Mouse (Mus musculus) frontal cortex, adult 2 months (tissue): ENCODE measurements around the gene Sesn3. TPM values are rescaled to one million over a fixed set of nuclear protein-coding genes. Genes with fewer than 3 reads are reported as not detected.
A peak's percentile ranks its signal among the peaks of the same experiment; 100 is the strongest.

Experiments used
- DNase-seq, 2 experiments: peaks; one replicate each; pipeline ENCODE4 v3.0.0; 2022; ENCODE audit warnings: low spot score in 1 of 2; ENCODE audit errors: extremely low spot score in 1 of 2
- polyA plus RNA-seq: library from polyadenylated mRNA; depleted of rRNA; stranded (reverse); fragments of >200 nt; gene quantifications from 2 replicates; pipeline ENCODE4 v1.2.3, GENCODE M21; 2012

Gene Sesn3
- polyA plus RNA-seq, 1 experiment: 38.3 TPM

- DNase-seq: no peak
Measured at GRCm38 (mm10) chr9:14349380-14349779, 74.5 kb downstream of the Sesn3 start.

GRCm38 (mm10) chr9:14350787-14351186 is 75.9 kb downstream of the Sesn3 start:
- DNase-seq: no peak

- no peak for DNase-seq
Measured at GRCm38 (mm10) chr9:14352337-14352736, 77.5 kb downstream of the Sesn3 start.

DNA sequence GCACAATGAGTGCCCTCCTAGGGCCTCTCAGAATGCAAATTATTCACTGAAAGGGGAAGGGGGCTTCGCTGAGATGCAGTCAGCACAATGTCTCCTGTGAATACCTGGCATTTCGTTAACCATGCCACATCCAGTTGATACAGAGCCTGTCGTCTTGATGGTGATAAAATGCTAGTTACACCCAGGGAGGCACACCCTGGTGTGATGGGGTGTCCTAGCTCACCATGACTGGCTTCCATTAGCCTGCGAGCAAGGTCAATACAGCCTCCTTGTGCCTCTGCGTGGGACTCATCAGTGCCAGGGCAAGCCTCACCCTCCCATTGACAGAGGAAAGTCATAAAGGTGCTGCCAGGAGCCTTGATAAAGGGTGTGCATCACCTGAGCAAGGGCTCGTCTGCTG is 80.0 kb downstream of the Sesn3 start:
- DNase-seq: no peak

DNA sequence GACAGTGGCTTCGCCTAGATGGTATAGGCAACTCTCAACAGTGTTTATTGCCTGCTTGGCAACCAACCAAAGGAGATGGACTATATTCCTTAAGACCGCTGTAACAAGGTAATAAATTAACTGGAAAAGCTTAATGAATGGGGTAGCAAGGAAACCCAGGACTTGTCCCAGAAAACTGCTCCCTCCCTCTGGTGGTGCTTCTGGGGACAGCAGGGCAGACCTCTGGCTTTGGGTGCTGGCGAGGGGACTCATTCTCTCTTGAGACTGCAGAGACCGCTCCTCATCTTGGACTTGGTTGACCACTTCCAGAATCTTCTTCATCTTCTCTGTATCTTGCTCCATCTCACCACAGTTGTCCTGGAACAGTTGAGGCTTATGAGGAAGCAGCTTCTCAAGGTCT is 82.2 kb downstream of the Sesn3 start:
- no peak for DNase-seq

- no peak for DNase-seq
Measured at GRCm38 (mm10) chr9:14362068-14362768, 87.4 kb downstream of the Sesn3 start.

- no peak for DNase-seq
Measured at GRCm38 (mm10) chr9:14363540-14363939, 88.7 kb downstream of the Sesn3 start.

GRCm38 (mm10) chr9:14364719-14365118 is 89.9 kb downstream of the Sesn3 start:
- DNase-seq: no peak

- DNase-seq: no peak
Measured at GRCm38 (mm10) chr9:14365481-14366125, 90.7 kb downstream of the Sesn3 start.

DNA sequence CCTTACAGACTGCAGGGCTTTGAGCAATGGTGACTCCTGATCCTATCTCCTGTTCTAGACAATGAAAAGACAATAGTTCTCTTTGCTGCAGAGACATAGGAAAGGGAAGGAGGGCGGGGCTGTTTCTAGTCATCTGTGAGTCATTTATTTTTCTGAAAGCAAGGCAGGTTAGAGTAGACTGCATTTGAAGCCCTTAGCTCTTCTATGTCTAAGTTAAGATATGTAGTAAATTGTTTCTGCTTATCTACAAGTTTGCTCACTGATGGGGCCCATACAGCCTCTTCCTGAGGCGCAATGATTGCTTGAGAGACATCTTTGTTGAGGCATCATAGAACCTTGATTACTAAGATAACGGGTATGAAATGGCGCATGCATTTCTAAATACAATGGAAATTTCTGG is 93.0 kb downstream of the Sesn3 start:
- no peak for DNase-seq

GRCm38 (mm10) chr9:14369271-14369670 is 94.4 kb downstream of the Sesn3 start:
- no peak for DNase-seq

DNA sequence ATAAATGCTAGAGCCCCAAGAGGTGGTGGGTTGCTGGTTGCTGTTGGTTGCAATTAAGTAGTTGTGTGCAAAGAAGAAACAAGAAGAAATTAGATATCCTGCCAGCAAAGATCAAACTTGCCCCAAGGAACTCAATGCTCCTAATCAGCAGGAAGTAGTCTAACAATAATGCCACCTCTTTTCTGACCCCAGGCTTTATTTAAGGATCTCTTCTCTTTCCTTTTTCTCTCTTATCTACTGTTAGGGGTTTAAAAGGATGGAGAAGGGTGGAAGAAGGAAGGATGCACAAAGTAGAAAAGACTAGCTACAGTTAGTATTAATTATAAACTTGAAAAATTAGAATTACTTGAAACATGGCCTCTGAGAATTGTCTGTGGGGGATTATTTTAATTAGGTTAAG is 97.6 kb downstream of the Sesn3 start:
- no peak for DNase-seq

DNA sequence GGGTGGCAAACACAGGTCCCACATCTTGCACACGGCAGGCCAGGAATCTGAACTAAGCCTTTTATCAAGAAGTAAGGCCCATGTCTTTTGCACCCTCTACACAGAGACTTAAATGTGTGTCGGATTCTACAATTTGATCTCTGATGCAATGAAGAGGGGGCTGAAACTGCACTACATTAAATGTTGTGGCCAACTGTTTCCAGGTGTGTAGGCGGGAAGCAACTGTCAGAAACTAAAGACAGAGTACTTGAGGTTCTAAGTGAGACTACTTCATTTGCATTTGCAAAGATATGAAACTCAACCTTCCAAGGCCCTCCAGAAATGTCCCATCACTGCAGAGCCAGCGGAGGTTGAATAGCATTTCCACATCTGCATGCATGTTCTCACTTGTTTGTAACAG is 101.3 kb downstream of the Sesn3 start:
- DNase-seq: peak in 1 of 2 experiments; percentile 22

GRCm38 (mm10) chr9:14378151-14378550 is 103.3 kb downstream of the Sesn3 start:
- no peak for DNase-seq

DNA sequence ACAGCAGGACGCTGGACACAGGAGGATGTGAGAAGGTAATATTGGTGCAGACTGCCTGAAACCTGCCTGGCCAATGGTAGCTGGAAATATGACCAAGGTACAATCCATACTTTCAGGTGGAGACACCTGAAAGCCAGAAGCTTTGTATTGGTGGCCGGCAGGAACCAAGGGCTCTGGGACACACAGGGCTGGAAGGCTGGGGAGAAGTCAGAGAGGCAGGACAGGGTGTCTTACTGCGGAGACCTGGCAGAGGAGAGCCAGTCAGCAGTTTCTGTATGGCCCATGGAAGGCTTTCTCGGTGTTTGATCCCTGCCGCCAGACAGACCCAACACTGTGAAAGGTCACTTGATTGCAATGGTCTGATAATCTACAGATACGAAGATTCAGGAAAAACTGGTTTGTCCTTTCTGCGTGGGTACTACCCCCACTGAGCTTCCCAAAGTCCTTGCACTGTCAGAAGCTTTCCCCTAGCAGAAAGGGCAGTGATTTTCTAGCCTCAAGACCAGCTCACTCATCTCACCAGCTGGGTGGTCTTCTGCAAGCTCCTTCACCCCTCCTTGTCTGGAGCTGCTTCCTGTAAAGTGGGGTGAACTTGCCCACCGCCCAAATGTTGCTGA is 105.0 kb downstream of the Sesn3 start:
- DNase-seq: no peak

- DNase-seq: peak; percentile 59 to 81
Measured at GRCm38 (mm10) chr9:14380386-14381285, 105.8 kb downstream of the Sesn3 start.

DNA sequence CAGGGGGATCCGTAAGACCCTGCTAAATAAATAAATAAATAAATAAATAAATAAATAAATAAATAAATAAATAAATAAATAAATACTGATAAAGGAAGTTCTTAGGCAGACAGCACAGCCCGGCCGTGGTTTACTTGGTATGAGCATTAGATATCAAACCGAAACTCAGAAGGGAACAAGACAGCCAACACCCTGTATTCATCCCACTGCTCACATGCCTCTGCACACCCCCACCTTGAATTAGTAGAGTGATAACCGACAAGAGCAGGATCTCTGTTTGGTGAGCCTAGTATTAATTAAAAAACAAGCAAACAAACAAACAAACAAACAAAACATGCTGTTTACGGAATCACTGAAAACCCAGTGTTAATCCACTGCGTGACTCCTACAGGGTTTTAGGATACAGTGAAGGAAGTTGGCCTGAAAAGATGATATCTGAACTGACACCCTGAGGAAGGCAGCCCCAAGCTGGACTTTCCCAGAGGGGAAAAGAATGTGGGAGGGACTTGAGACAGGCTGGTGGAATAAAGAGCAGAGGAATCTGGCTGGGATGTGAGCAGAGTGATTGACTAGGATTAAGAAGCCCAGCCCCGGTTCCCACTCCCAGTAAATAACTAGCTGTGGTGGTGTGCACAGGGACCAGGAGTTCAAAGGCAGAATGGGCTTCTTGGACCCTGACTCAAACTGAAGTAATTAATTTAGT is 106.6 kb downstream of the Sesn3 start, which contains the start of gene Endod1:
Endod1 (minus strand) TSS at position 155 of the 703 bp plus-strand sequence.
- no peak for DNase-seq

DNA sequence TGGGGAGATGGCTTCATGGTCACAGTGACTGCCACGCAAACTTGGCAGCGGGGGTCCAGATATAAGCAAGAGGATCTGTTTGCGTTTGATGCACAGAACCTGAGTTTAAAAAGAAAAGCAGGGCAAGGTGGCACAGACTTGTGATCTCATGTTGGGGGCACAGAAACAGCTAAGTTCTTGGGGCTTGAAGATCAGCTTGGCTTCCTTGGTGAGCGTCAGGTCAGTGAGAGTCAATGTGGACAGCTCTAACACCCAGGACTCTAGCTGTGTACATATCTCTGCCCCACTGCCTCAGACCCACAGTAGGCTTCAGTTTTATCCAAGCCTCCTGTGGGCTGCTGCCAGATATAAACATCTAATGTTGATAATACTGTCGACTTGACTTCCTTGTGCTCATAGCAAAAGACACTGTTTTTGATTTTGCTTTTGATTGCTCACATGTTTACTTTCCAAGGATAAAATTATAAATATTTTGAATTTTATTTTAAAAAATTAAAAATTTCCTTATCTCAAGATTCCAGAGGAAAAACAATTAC is 107.5 kb downstream of the Sesn3 start:
- DNase-seq: no peak
